Mouse (Mus musculus) bone marrow, adult 2 months (tissue): ENCODE measurements around the gene Tescl. TPM values are rescaled to one million over a fixed set of nuclear protein-coding genes. Genes with fewer than 3 reads are reported as not detected.

Source experiments
- H3K27ac ChIP-seq: fragments of 200-500 bp; 2 replicates; pipeline ENCODE4 v1.5.1; 2012; ENCODE audit warnings: low read depth, mild to moderate bottlenecking, control low read depth, inconsistent platforms, low read length; ENCODE audit not compliant: control insufficient read depth, poor library complexity, insufficient read depth
- H3K4me1 ChIP-seq: fragments of 200-500 bp; 2 replicates; pipeline ENCODE4 v1.6.1; 2011; ENCODE audit warnings: low read length; ENCODE audit not compliant: control insufficient read depth, insufficient read depth
- H3K4me3 ChIP-seq: fragments of 200-500 bp; replicated peaks from 2 replicates; pipeline ENCODE3; 2011; ENCODE audit warnings: mild to moderate bottlenecking, low read depth, low read length, control low read depth; ENCODE audit not compliant: control insufficient read depth
- CTCF ChIP-seq: fragments of 200-500 bp; IDR thresholded peaks from 2 replicates; pipeline ENCODE4 v1.5.1; 2011; ENCODE audit warnings: low read length, control low read depth; ENCODE audit not compliant: control insufficient read depth, insufficient read depth
- POLR2A ChIP-seq: fragments of 200-500 bp; IDR thresholded peaks from 2 replicates; pipeline ENCODE4 v1.6.1; 2011; ENCODE audit warnings: low read depth, mild to moderate bottlenecking, control low read depth, low read length, borderline replicate concordance; ENCODE audit not compliant: control insufficient read depth
- WGBS: fragments of 180-500 bp; shearing (Covaris S2); methylation state at CpG from one replicate; pipeline ENCODE4 v1.1.7; 2018; 5-methylcytosine and 5-hydroxymethylcytosine counted together
- polyA plus RNA-seq: library from polyadenylated mRNA; stranded (reverse); fragments of >200 nt; gene quantifications from 2 replicates; pipeline ENCODE4 v1.2.4, GENCODE M21; 2011; ENCODE audit warnings: low replicate concordance; ENCODE audit not compliant: missing spikeins, insufficient read depth, insufficient read length

Tescl gene
- polyA plus RNA-seq, 1 experiment, result not detected

DNA sequence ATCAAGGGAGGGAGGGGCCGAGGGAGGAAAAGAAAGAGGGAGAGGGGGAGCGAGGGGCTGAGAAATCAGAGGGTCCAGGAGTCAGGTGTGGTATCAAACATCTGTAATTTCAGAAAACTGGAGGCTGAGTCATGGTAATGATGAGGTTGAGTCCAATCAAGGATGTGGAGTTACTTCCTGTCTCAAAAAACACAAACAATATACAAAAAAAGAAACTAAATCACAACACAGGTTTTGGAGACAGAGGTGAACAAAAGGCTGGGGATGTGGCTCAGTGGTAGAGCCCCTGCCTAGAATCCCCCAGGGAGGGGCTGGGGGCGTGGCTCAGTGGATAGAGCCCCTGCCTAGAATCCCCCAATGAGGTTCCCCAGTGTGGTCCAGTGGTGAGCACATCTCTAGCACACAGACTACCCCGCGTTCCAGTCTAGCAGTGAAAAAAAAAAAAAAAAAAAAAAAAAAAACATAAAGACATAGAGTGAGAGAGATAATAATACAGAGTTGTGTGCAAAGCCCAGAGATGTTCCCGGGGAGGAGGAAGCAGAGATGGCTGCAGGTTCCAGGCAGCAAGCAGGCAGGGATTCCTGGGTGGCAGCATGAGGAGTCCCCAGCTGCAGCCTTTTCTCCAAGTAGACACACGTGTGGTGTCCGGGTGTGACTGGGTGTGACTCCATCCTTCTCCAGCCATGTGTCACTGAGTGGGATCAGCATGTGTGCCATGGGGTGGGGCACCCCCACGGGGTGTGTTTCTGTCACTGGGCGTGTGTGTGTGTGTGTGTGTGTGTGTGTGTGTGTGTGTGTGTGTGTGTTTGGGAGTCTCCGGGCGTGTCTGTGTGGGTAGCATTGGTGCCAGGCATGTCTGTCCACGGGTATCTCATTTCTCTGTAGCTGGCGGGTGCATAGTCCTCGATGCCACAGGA is 33.2 kb upstream of the Tescl start:
- 65% methylated on average over 15 of the region's 15 CpGs for WGBS
- Histone ChIP-seq H3K27ac (peak overlapping the region; percentile 31; the same call in 1 of the 2 replicates), H3K4me1 (peaks cover 11% of the 10 kb centered on the region; the same call in 1 of the 2 replicates), H3K4me3 (no peak overlapping the region)
- TF ChIP-seq CTCF (no peak), POLR2A (no peak)

GRCm38 (mm10) chr7:24365258-24366014 is 31.7 kb upstream of the Tescl start:
- no peak for TF ChIP-seq CTCF
- TF ChIP-seq POLR2A, result no peak
- Histone ChIP-seq H3K4me1 (peaks cover 11% of the 10 kb centered on the region; the same call in 1 of the 2 replicates), H3K27ac (no peak overlapping the region), H3K4me3 (no peak overlapping the region)
- WGBS, result 62% methylated on average over 5 of the region's 5 CpGs

DNA sequence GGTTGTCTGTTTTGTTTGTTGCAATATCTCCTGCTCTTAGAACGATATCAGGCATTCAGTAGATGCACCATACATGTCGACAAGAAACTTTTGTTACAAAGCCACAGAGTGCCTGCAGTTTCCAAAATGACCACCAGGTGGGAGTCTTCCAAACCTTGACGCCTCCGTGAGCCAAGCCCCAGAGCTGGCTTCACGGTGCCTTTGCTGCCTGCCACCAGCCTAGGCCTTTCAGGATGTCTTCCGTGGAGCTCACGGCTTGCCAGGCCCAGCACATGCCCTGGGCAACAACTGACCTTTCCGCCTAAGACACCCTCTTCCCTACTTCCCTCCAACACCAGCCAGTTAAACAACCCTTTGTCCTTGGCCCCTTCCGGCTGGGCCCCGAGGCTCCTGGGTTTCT is 31.1 kb upstream of the Tescl start:
- Histone ChIP-seq H3K4me3 (no peak overlapping the region), H3K4me1 (peaks cover 11% of the 10 kb centered on the region; the same call in 1 of the 2 replicates), H3K27ac (no peak overlapping the region)
- TF ChIP-seq POLR2A (no peak), CTCF (peak; percentile 85)
- 18% methylated on average over 10 of the region's 10 CpGs for WGBS

GRCm38 (mm10) chr7:24363228-24363627 is 29.5 kb upstream of the Tescl start:
- Histone ChIP-seq H3K27ac (no peak overlapping the region), H3K4me1 (peaks cover 2% of the 10 kb centered on the region; the same call in 1 of the 2 replicates), H3K4me3 (no peak overlapping the region)
- TF ChIP-seq POLR2A (no peak), CTCF (peak; percentile 40)
- 17% methylated on average over 7 of the region's 7 CpGs for WGBS

GRCm38 (mm10) chr7:24361001-24361400 is 27.3 kb upstream of the Tescl start:
- TF ChIP-seq POLR2A, result no peak
- peak; percentile 38 for TF ChIP-seq CTCF
- 66% methylated on average over 4 of the region's 4 CpGs for WGBS
- no peak overlapping the region for H3K4me3 ChIP-seq
- no peaks in the 10 kb centered on the region for H3K4me1 ChIP-seq
- H3K27ac ChIP-seq, result no peak overlapping the region

- Histone ChIP-seq H3K27ac (no peak overlapping the region), H3K4me3 (no peak overlapping the region), H3K4me1 (no peaks in the 10 kb centered on the region)
- WGBS, result 25% methylated on average over 9 of the region's 9 CpGs
- TF ChIP-seq CTCF (no peak), POLR2A (no peak)
Measured at GRCm38 (mm10) chr7:24359269-24359668, 25.5 kb upstream of the Tescl start.

DNA sequence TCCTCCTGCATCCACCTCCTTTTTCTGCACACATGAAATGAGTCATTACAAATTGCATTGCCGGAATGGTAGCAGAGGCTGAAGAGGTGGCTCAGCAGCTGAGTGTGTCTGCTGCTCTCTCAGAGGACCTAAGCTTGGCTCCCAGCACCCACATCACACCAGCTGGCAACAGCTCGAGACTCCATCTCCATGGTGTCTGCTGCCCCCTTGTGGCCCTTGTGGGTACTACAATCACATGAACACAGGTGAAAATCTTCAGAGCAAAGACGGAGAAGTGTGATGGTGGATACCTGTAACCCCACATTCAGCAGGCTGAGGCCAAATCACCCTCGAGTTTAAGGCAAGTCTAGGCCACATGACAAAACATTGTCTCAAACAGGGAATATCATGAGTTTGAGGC is 24.2 kb upstream of the Tescl start:
- no peak overlapping the region for H3K4me3 ChIP-seq
- H3K4me1 ChIP-seq, result no peaks in the 10 kb centered on the region
- no peak overlapping the region for H3K27ac ChIP-seq
- TF ChIP-seq POLR2A (no peak), CTCF (peak; percentile 75)
- 41% methylated on average over 4 of the region's 4 CpGs for WGBS

DNA sequence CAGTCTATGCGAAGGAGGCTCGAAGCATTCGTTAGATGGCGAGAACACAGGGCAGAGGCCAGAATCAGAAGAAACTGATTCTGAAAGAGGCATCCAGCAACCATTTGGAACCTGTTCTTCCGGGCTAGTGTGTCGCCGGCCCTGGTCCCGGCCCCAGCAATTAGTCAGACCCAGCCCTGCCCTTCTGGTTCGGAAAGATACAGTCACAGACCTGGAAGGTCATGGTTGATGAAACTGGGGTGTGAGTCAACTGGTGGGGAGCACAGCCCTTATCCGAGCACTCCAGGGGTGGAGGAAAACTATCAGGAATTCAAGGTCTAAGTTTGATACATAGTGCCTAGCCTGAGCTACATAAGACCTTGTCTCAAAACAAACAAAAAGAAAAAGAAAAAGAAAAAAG is 22.3 kb upstream of the Tescl start:
- TF ChIP-seq POLR2A (no peak), CTCF (no peak)
- 78% methylated on average over 10 of the region's 10 CpGs for WGBS
- H3K27ac ChIP-seq, result no peak overlapping the region
- no peak overlapping the region for H3K4me3 ChIP-seq
- no peaks in the 10 kb centered on the region for H3K4me1 ChIP-seq
